Mouse (Mus musculus) stomach, embryonic 14.5 days (tissue): ENCODE results near the gene Catsper2. TPM values are rescaled to one million over a fixed set of nuclear protein-coding genes. Genes with fewer than 3 reads are reported as not detected.

Experiments used
- ATAC-seq: fragments of 200-750 bp; cut with Nextera tagmentation; 2 replicates; pipeline ENCODE4 v1.8.0; 2017; ENCODE audit warnings: low read depth, moderate TSS enrichment; ENCODE audit not compliant: insufficient number of reproducible peaks, insufficient read depth, low FRiP score
- H3K27ac ChIP-seq: fragments of 300-500 bp; sonication (generic); 2 replicates; pipeline ENCODE4 v1.5.1; 2014; ENCODE audit warnings: mild to moderate bottlenecking, low read length, moderate library complexity, mixed read lengths
- H3K27me3 ChIP-seq: fragments of 300-500 bp; sonication (generic); 2 replicates; pipeline ENCODE4 v1.6.1; 2014; ENCODE audit warnings: low read length, control low read depth, mixed read lengths; ENCODE audit not compliant: control insufficient read depth, insufficient read depth
- H3K36me3 ChIP-seq: fragments of 300-500 bp; sonication (generic); 2 replicates; pipeline ENCODE4 v1.6.1; 2014; ENCODE audit warnings: mild to moderate bottlenecking, control low read depth, low read length, moderate library complexity, mixed read lengths; ENCODE audit not compliant: control insufficient read depth, insufficient read depth
- H3K4me1 ChIP-seq: fragments of 300-500 bp; sonication (generic); 2 replicates; pipeline ENCODE4 v1.6.1; 2014; ENCODE audit warnings: low read length, control low read depth, mixed read lengths; ENCODE audit not compliant: control insufficient read depth, insufficient read depth
- H3K4me2 ChIP-seq: fragments of 300-500 bp; sonication (generic); replicated peaks from 2 replicates; pipeline ENCODE4 v1.6.1; 2014; ENCODE audit warnings: low read depth, low read length, control low read depth
- H3K4me3 ChIP-seq: fragments of 300-500 bp; sonication (generic); 2 replicates; pipeline ENCODE4 v1.5.1; 2014; ENCODE audit warnings: low read depth, low read length, control low read depth
- H3K9ac ChIP-seq: fragments of 300-500 bp; sonication (generic); replicated peaks from 2 replicates; pipeline ENCODE4 v1.6.1; 2014; ENCODE audit warnings: low read depth, mild to moderate bottlenecking, control low read depth, low read length, moderate library complexity, mixed read lengths
- H3K9me3 ChIP-seq: fragments of 300-500 bp; sonication (generic); 2 replicates; pipeline ENCODE4 v1.6.1; 2016; ENCODE audit warnings: low read depth, low read length, control low read depth; ENCODE audit not compliant: control insufficient read depth
- whole genome bisulfite sequencing: fragments of 180-500 bp; shearing (Covaris S2); extraction: QIAGEN DNeasy Blood & Tissue Kit; methylation state at CpG from one replicate; pipeline ENCODE4 v1.1.7; 2014; 5-methylcytosine and 5-hydroxymethylcytosine counted together
- polyA plus RNA-seq: library from polyadenylated mRNA; unstranded; fragments of >200 nt; fragmentation: Nextera tagmentation; extraction: Ambion mirVana; gene quantifications from 2 replicates; pipeline ENCODE4 v1.2.1, GENCODE M21; 2014

Gene Catsper2
- polyA plus RNA-seq, 1 experiment from 2014 or later = 2.2 TPM

- H3K9me3 ChIP-seq = no peaks in the 10 kb centered on the region
- H3K36me3 ChIP-seq = peaks cover 21% of the 10 kb centered on the region
- peak; percentile 86 for ATAC-seq
- peaks cover 17% of the 10 kb centered on the region; the same call in 1 of the 2 replicates for H3K4me1 ChIP-seq
- H3K4me3 ChIP-seq = peak overlapping the region; percentile 33
- H3K4me2 ChIP-seq = peak overlapping the region; percentile 56
- H3K27ac ChIP-seq = no peak overlapping the region
- 2% methylated on average over 30 of the region's 30 CpGs for WGBS
- H3K27me3 ChIP-seq = 0 out of 2 replicates have a peak, but pooled peaks cover 3% of the 10 kb centered on the region
- peak overlapping the region; percentile 28; the same call in 1 of the 2 replicates for H3K9ac ChIP-seq
Observed at GRCm38 (mm10) chr2:121442259-121443067, 28.9 kb upstream of the Catsper2 start.

GRCm38 (mm10) chr2:121441800-121442199 is 28.2 kb upstream of the Catsper2 start:
- Histone ChIP-seq H3K4me2 (peak overlapping the region; percentile 56), H3K9me3 (no peaks in the 10 kb centered on the region), H3K9ac (peak overlapping the region; percentile 28; the same call in 1 of the 2 replicates), H3K36me3 (peaks cover 26% of the 10 kb centered on the region), H3K27me3 (0 out of 2 replicates have a peak, but pooled peaks cover 3% of the 10 kb centered on the region), H3K27ac (no peak overlapping the region), H3K4me1 (peaks cover 17% of the 10 kb centered on the region; the same call in 1 of the 2 replicates), H3K4me3 (peak overlapping the region; percentile 33)
- ATAC-seq = peak; percentile 29
- WGBS = 7% methylated on average over 11 of the region's 11 CpGs

- no peaks in the 10 kb centered on the region for H3K9me3 ChIP-seq
- no peak overlapping the region for H3K9ac ChIP-seq
- ATAC-seq = no peak
- H3K4me2 ChIP-seq = peak overlapping the region; percentile 56; the same call in 1 of the 2 replicates
- peaks cover 29% of the 10 kb centered on the region for H3K36me3 ChIP-seq
- peaks cover 17% of the 10 kb centered on the region; the same call in 1 of the 2 replicates for H3K4me1 ChIP-seq
- 53% methylated on average over 5 of the region's 5 CpGs for WGBS
- H3K27ac ChIP-seq = no peak overlapping the region
- 0 out of 2 replicates have a peak overlapping the region, but pooled peaks have one; percentile 33 for H3K4me3 ChIP-seq
- H3K27me3 ChIP-seq = 0 out of 2 replicates have a peak, but pooled peaks cover 3% of the 10 kb centered on the region
Observed at GRCm38 (mm10) chr2:121440834-121441605, 27.4 kb upstream of the Catsper2 start.

- 75% methylated on average over 4 of the region's 4 CpGs for WGBS
- H3K4me3 ChIP-seq = no peak overlapping the region
- H3K9me3 ChIP-seq = no peaks in the 10 kb centered on the region
- H3K27ac ChIP-seq = no peak overlapping the region
- H3K4me1 ChIP-seq = peaks cover 17% of the 10 kb centered on the region; the same call in 1 of the 2 replicates
- H3K36me3 ChIP-seq = peaks cover 41% of the 10 kb centered on the region
- H3K4me2 ChIP-seq = no peak overlapping the region
- H3K9ac ChIP-seq = no peak overlapping the region
- H3K27me3 ChIP-seq = 0 out of 2 replicates have a peak, but pooled peaks cover 3% of the 10 kb centered on the region
- no peak for ATAC-seq
Observed at GRCm38 (mm10) chr2:121439746-121440145, 26.2 kb upstream of the Catsper2 start.

GRCm38 (mm10) chr2:121434854-121435253 is 21.3 kb upstream of the Catsper2 start:
- Histone ChIP-seq H3K27ac (no peak overlapping the region), H3K27me3 (no peaks in the 10 kb centered on the region), H3K4me1 (no peaks in the 10 kb centered on the region), H3K4me3 (no peak overlapping the region), H3K4me2 (no peak overlapping the region), H3K36me3 (peaks cover 85% of the 10 kb centered on the region), H3K9ac (no peak overlapping the region), H3K9me3 (no peaks in the 10 kb centered on the region)
- ATAC-seq = no peak
- WGBS = 98% methylated on average over 1 of the region's 1 CpGs

GRCm38 (mm10) chr2:121425890-121426289 is 12.3 kb upstream of the Catsper2 start:
- Histone ChIP-seq H3K9ac (no peak overlapping the region), H3K27me3 (no peaks in the 10 kb centered on the region), H3K36me3 (peaks cover 79% of the 10 kb centered on the region), H3K4me1 (no peaks in the 10 kb centered on the region), H3K27ac (no peak overlapping the region), H3K9me3 (no peaks in the 10 kb centered on the region), H3K4me3 (no peak overlapping the region), H3K4me2 (no peak overlapping the region)
- no peak for ATAC-seq
- 89% methylated on average over 2 of the region's 2 CpGs for WGBS

- no peak overlapping the region for H3K27ac ChIP-seq
- ATAC-seq = no peak
- H3K4me2 ChIP-seq = no peak overlapping the region
- peaks cover 63% of the 10 kb centered on the region for H3K36me3 ChIP-seq
- no peaks in the 10 kb centered on the region for H3K9me3 ChIP-seq
- H3K4me1 ChIP-seq = no peaks in the 10 kb centered on the region
- no peak overlapping the region for H3K4me3 ChIP-seq
- no peak overlapping the region for H3K9ac ChIP-seq
- no peaks in the 10 kb centered on the region for H3K27me3 ChIP-seq
- 97% methylated on average over 2 of the region's 2 CpGs for WGBS
Observed at GRCm38 (mm10) chr2:121423166-121423565, 9.6 kb upstream of the Catsper2 start.

- no peak overlapping the region for H3K27ac ChIP-seq
- peaks cover 18% of the 10 kb centered on the region for H3K4me1 ChIP-seq
- peaks cover 44% of the 10 kb centered on the region for H3K36me3 ChIP-seq
- no peak overlapping the region for H3K4me3 ChIP-seq
- H3K9ac ChIP-seq = no peak overlapping the region
- H3K9me3 ChIP-seq = no peaks in the 10 kb centered on the region
- 79% methylated on average over 3 of the region's 3 CpGs for WGBS
- H3K4me2 ChIP-seq = no peak overlapping the region
- no peak for ATAC-seq
- no peaks in the 10 kb centered on the region for H3K27me3 ChIP-seq
Observed at GRCm38 (mm10) chr2:121418476-121418875, 4.9 kb upstream of the Catsper2 start.
